Mouse (Mus musculus) layer of hippocampus, adult 2 months (tissue): Measurements from ENCODE around the gene Prkg2. TPM values are rescaled to one million over a fixed set of nuclear protein-coding genes. Genes with fewer than 3 reads are reported as not detected.
A peak's percentile ranks its signal among the peaks of the same experiment; 100 is the strongest.

ENCODE experiments used
- DNase-seq, 2 experiments: peaks; one replicate each; pipeline ENCODE4 v3.0.0; 2022; ENCODE audit warnings: low spot score in 2 of 2
- H3K27ac ChIP-seq: fragments of 200-600 bp; 2 replicates; pipeline ENCODE4 v1.8.1; 2022
- H3K4me3 ChIP-seq: fragments of 200-600 bp; 2 replicates; pipeline ENCODE4 v1.8.1; 2022; ENCODE audit warnings: mild to moderate bottlenecking
- CTCF ChIP-seq: fragments of 200-600 bp; conservative IDR thresholded peaks from 2 replicates; pipeline ENCODE4 v1.8.1; 2022; ENCODE audit warnings: antibody characterized with exemption, mild to moderate bottlenecking, moderate library complexity
- total RNA-seq, 2 experiments: library from RNA; stranded (reverse); gene quantifications; 2 replicates each; pipeline ENCODE4 v1.2.3; 2021

Gene Prkg2
- total RNA-seq, 2 experiments from 2014 or later = 2.9 to 3.5 TPM

DNA sequence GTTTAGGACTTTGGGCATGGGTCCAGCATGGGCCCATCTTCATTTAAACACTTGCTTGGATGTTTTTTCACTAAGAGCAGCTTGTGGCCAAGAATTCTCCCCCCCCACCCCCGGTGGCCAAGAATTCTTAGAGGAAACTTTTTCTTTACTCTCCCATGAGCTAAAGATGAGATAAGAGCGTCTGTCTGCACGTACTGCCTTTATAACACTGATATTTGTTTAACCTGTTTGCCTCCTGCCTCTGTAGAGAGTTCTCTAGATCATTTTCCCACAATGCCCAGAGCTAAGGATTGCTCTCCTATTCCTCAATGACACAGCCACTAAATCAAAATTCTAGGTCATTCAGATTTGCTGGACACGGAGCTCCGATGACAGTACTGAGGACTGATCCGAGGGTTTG lies 72.8 kb downstream of the Prkg2 start:
- peak overlapping the region; percentile 40; the same call in 1 of the 2 replicates for H3K27ac ChIP-seq
- TF ChIP-seq CTCF = no peak
- no peak for DNase-seq

DNA sequence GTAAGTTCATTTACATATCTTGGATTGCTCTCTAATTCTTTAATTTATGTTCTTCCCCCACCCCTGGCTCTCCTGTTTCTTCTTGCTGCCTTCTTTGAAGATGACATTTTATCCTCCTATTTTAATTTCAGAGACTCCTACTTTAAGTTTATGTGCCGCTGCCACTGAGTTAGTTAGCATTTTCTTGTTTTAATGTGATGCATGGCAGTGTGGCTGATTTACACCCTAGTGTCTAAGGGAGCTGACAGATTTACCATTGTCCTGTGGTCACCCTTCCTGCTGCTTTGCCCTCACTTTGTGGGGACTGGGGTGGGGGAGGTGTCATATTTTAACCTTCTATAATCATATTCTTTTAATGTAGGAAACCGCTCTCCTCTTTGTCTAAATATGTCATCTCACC lies 74.7 kb downstream of the Prkg2 start:
- H3K4me3 ChIP-seq = no peak overlapping the region
- TF ChIP-seq CTCF = no peak
- no peak for DNase-seq

More for the DNA sequence above, 72.8 kb downstream of the Prkg2 start:
- no peak overlapping the region for H3K4me3 ChIP-seq

DNA sequence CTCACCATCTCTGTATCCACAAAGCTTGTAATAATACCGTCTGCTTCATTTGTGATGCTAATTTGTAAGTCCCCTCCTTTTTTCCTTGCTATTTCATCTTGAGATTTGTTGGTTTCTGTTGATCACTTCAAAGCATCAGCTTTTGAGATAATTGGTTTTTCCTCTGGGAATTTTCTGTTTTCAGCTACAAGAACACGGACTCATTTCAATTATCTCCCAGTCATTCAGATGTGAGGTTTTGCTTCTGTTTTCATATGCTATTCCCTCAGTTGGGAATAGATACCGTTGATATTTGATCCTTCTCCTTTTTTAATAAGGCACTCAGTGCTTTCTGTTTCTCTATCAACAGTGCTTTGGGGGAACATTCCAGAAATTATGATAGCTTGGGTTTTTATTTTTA lies 81.6 kb downstream of the Prkg2 start:
- no peak for DNase-seq
- no peak overlapping the region for H3K27ac ChIP-seq
- TF ChIP-seq CTCF = no peak
- no peak overlapping the region for H3K4me3 ChIP-seq

More for the DNA sequence above, 74.7 kb downstream of the Prkg2 start:
- H3K27ac ChIP-seq = no peak overlapping the region

DNA sequence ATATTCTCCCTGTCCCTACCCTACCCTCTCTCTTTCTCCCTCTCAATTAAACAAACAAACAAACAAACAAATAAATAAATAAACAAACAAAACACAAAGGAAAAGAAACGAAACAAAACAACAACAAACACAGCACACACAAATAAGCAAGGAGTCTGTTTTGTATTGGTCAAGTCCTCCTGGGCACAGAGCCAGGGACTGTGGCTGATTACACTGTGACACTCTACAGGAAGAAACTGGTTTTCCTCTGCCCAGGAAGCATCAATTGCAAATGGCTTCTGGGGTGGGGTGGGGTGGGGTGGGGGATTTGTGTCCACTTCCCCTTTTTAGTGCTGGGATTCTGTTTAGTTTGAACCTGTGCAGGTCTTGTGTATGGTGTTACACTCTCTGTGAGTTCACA lies 83.8 kb downstream of the Prkg2 start:
- Histone ChIP-seq H3K4me3 (no peak overlapping the region), H3K27ac (no peak overlapping the region)
- TF ChIP-seq CTCF = no peak
- DNase-seq = no peak

DNA sequence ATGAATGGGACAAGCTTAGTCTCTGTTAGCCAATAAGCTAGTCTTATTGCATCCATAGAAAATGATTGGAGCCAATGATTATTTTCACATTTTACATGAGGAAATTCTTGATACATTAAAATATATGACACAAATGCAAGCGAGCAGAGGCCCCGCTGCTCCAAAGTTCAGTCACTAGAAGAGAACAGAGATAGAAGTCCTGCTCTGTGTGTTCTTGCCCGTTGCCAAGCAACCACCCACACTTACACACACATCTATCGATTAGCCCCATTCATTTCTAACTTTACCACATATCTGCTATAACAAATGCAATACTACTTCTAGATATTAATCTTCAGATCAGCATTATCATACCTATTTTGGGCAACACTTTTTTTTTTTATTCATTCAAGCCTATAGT lies 85.6 kb downstream of the Prkg2 start:
- no peak overlapping the region for H3K27ac ChIP-seq
- TF ChIP-seq CTCF = no peak
- H3K4me3 ChIP-seq = no peak overlapping the region
- no peak for DNase-seq

DNA sequence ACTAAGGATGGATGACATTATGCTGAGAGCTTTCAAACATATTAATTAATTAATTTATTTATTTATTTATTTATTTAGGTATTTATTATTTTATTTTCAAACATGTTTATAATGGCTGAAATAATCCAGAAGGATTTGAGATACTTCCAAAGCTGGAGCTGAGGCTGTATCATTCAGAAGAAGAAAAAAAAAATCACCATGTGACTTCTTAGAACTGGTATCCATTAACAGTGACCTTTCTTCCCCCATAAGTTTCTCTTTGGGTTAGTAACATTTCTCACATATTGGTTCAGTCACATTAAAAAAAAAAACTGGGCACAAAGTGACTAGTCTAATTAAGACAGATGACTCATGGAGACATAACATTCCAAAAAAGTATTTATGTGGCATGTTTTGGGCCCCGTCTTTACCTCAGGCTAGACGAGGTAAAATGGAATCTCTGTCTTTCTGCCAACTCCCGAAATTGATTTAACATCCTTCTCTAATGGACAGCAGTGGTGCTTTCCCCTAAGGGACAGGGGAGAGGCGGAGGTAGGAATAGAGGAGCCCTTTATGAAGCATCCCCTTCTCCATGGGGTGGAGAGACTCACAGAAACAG lies 86.6 kb downstream of the Prkg2 start:
- no peak for TF ChIP-seq CTCF
- H3K27ac ChIP-seq = no peak overlapping the region
- H3K4me3 ChIP-seq = no peak overlapping the region
- DNase-seq = no peak

DNA sequence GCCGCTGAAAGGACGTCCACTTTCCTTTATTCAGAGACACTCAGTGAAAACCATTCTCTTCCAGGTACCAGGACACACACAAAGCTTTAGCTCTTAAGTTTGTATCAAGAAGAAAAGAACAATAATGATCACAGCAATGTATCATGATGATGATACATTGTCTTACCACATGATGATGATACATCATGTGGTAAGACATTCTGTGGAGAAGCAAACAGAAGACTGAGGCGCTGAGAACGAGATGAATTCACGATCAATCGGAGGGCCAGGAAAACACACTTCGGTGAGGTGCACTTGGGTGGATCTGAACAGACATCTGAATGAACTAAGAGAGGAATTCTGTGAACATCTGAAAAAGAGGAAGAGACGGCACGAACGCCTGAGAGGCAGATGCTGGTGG lies 87.4 kb downstream of the Prkg2 start:
- no peak for DNase-seq

DNA sequence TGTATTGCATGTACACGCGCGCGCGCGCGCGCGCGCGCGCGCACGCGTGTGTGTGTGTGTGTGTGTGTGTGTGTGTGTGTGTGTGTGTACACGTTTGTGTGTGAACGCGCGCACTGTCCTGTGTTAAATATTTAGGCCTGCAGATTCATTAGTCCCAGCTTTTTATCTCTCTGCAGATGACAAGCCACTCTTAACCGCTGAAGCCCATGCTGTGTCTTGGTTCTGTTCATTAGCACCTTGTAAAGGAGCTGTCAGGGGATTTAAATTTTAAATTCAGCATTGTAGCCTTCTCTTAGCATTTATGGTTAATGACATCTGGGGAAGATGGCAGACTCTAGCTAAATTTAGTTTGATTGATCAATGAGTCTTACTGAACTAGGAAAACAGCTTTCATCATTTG lies 90.5 kb downstream of the Prkg2 start:
- Histone ChIP-seq H3K27ac (no peak overlapping the region), H3K4me3 (no peak overlapping the region)
- DNase-seq = no peak
- no peak for TF ChIP-seq CTCF

More for the DNA sequence above, 87.4 kb downstream of the Prkg2 start:
- H3K27ac ChIP-seq = no peak overlapping the region
- no peak for TF ChIP-seq CTCF
- no peak overlapping the region for H3K4me3 ChIP-seq

DNA sequence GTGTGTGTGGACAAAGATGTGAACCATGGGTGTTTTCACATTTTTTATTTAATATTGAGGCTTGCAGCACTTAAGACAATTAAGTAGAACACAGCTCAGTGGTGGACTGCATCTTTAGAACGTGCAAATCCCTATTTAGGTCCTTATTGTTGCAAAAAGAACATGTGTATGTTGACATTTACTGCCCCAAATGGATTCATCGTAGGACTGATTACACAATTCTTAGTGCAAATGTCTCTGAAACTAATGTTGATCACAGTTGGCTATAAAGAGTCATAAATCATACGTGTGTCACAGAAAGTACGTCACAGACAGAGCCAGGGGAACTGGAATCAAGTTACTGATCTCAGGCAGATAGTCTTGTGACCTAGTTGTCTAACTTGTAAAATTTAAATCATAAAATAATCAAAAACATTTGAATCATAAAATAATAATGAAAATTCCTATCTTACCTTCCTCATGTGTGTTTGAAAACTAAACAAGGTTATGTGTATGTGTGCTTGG lies 91.0 kb downstream of the Prkg2 start:
- no peak overlapping the region for H3K4me3 ChIP-seq
- TF ChIP-seq CTCF = no peak
- no peak for DNase-seq
- H3K27ac ChIP-seq = no peak overlapping the region

DNA sequence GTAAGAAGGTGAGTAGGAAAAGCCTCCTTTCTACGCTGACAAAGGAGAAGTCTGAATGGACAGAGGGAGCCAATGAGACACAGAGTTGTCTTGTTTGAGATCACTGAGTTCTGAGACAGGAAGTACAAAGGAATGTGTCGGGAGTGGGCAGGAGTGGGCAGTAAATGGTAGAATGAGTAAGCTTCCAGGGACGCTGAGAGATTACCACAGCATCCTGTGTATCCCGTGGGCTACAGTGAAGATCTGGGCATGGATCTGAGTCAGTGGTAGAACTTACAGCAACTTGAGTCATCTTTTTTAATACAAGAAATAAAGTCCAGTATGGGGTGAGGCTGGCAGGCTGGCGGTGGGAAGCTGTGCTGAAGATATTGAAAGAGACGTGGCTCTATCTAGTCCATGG lies 93.4 kb downstream of the Prkg2 start:
- TF ChIP-seq CTCF = no peak
- DNase-seq = no peak

DNA sequence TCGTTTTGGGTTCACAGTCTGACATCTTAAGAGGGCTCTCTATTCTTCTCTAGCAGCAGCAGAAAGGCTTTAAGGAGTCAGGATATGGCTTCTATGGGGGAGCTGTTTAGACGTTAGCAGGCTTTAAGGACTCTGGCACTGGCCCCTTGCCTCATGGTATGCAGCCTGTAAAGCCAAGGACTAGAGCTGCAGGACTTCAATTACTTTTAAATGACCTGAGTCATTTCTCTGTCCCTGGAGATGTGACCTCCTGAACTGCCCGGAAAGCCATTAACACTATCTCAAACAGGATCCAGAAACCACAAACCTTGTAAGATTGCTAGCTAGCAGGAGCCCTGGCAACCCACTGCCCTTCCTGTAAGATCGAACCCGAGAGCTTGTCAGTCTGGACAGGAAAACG lies 96.4 kb downstream of the Prkg2 start:
- H3K4me3 ChIP-seq = no peak overlapping the region
- no peak overlapping the region for H3K27ac ChIP-seq
- DNase-seq = no peak
- no peak for TF ChIP-seq CTCF

More for the DNA sequence above, 93.4 kb downstream of the Prkg2 start:
- Histone ChIP-seq H3K4me3 (no peak overlapping the region), H3K27ac (no peak overlapping the region)

DNA sequence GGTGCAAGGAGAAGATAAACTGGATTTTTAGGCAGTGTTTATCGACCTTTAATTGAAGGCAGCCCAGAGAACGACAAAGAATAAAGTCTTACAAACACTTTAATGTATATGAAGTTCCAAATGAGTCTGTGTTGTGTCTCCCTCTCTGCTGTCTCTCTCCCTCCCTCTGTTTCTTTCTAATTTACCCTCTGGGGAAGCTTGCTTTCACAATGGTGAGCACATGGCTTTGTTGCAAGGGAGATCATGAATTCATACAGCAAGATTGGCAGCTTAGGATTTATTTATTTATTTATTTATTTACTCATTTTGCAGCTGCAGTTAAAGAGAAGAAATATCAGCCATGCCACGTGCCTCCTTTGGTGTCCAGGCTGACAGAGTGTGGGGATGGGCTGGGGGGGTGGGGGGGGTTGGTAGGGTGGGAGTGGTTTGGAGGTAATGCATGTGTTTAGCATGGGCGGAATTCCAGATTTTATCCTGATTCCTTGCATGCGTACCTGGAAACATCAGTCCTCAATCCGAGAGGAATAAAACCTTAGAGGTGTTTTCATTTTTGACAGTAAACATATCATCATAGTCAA lies 97.4 kb downstream of the Prkg2 start:
- no peak overlapping the region for H3K27ac ChIP-seq
- no peak for TF ChIP-seq CTCF
- no peak for DNase-seq

DNA sequence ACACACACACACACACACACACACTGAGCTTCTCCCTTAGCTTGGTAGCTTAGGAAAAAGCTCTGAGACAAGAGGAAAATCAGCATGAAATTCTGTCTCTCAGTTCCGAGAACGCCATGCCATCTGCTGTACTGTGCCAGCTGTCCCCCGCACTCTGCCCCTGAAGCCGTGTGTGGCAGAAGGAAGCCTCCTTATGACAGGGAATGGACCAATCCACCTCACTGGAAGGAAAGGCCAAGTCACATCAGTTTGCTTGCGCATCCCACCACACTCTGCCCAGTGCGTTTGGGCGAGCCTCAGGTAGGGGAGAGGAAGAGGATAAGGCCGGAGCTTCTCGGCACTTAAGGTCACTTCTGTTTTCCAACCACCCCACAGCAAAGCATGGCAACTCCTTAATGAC lies 98.0 kb downstream of the Prkg2 start:
- H3K27ac ChIP-seq = no peak overlapping the region
- H3K4me3 ChIP-seq = no peak overlapping the region
- DNase-seq = no peak
- TF ChIP-seq CTCF = no peak

More for the DNA sequence above, 97.4 kb downstream of the Prkg2 start:
- no peak overlapping the region for H3K4me3 ChIP-seq

DNA sequence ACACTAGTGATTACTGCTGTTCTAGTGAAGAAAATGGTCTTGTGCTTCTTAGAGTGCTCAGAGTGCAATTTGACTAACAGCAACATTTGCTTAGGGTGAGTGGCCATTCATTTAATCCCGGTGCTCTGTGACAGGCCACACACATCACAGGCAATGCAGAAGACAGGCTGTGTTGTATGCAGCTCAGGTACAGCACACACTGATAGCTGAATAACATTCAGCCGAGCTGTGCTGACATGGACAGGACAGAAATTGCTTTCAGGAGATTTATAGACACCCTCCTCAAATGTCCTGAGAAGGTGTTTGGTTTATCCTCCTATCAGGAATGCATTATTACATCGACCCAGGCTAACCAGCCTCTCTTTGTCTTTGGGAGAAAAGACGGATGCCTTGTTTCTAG lies 99.3 kb downstream of the Prkg2 start:
- DNase-seq = no peak
- Histone ChIP-seq H3K27ac (no peak overlapping the region), H3K4me3 (no peak overlapping the region)
- no peak for TF ChIP-seq CTCF

DNA sequence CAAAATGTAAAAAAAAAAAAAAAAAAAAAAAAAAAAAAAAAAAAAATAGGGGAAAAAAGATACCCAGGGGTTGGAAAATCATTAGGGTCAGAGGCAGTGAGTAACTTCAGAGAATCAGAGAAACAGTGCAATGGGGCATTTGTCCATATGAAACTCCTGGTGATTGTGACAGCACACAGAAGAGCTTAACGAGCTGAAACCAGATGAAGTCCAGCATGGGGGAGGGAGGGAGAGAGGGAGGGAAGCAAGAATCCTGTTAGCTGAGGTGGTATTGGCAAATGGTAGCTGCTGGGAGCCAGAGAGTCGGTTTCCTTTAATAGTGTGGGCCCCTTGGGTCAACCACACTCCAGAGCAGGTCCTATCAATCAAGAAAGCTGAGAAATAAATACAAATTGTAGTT lies 100.5 kb downstream of the Prkg2 start:
- no peak for DNase-seq
- H3K4me3 ChIP-seq = no peak overlapping the region
- no peak for TF ChIP-seq CTCF
- no peak overlapping the region for H3K27ac ChIP-seq
